Mouse (Mus musculus) heart, embryonic 16.5 days (tissue): Measurements from ENCODE around the gene Cbr3. TPM values are rescaled to one million over a fixed set of nuclear protein-coding genes. Genes with fewer than 3 reads are reported as not detected.

Source experiments
- ATAC-seq: fragments of 200-750 bp; cut with Nextera tagmentation; replicated peaks from 2 replicates; pipeline ENCODE4 v1.8.0; 2017; ENCODE audit warnings: moderate number of reproducible peaks; ENCODE audit not compliant: insufficient read depth, low FRiP score; ENCODE audit errors: extremely low read depth
- H3K27ac ChIP-seq: fragments of 300-500 bp; sonication (generic); 2 replicates; pipeline ENCODE4 v1.5.1; 2014; ENCODE audit warnings: mild to moderate bottlenecking, low read length, control low read depth, moderate library complexity
- H3K27me3 ChIP-seq: fragments of 300-500 bp; sonication (generic); 2 replicates; pipeline ENCODE4 v1.6.1; 2014; ENCODE audit warnings: low read length, mixed read lengths; ENCODE audit not compliant: control insufficient read depth, insufficient read depth
- H3K36me3 ChIP-seq: fragments of 300-500 bp; sonication (generic); 2 replicates; pipeline ENCODE4 v1.6.1; 2014; ENCODE audit not compliant: control insufficient read depth, insufficient read depth
- H3K4me1 ChIP-seq: fragments of 300-500 bp; sonication (generic); 2 replicates; pipeline ENCODE4 v1.6.1; 2014; ENCODE audit warnings: low read length, mixed read lengths; ENCODE audit not compliant: control insufficient read depth, insufficient read depth
- H3K4me2 ChIP-seq: fragments of 300-500 bp; sonication (generic); 2 replicates; pipeline ENCODE4 v1.6.1; 2014; ENCODE audit warnings: low read depth, mild to moderate bottlenecking, control low read depth, low read length
- H3K4me3 ChIP-seq: fragments of 300-500 bp; sonication (generic); 2 replicates; pipeline ENCODE4 v1.5.1; 2014; ENCODE audit warnings: mild to moderate bottlenecking, control low read depth, low read length
- H3K9ac ChIP-seq: fragments of 300-500 bp; sonication (generic); 2 replicates; pipeline ENCODE4 v1.6.1; 2014; ENCODE audit warnings: low read length, control low read depth
- H3K9me3 ChIP-seq: fragments of 300-500 bp; sonication (generic); replicated peaks from 2 replicates; pipeline ENCODE4 v1.6.1; 2016; ENCODE audit warnings: low read length; ENCODE audit not compliant: control insufficient read depth
- WGBS: fragments of 180-500 bp; shearing (Covaris S2); extraction: QIAGEN DNeasy Blood & Tissue Kit; methylation state at CpG from one replicate; pipeline ENCODE4 v1.1.7; 2014; 5-methylcytosine and 5-hydroxymethylcytosine counted together
- polyA plus RNA-seq: library from polyadenylated mRNA; unstranded; fragments of >200 nt; fragmentation: Nextera tagmentation; extraction: Ambion mirVana; gene quantifications from 2 replicates; pipeline ENCODE4 v1.2.1, GENCODE M21; 2015

Gene Cbr3
- polyA plus RNA-seq, 1 experiment from 2014 or later, result 0.98 TPM

DNA sequence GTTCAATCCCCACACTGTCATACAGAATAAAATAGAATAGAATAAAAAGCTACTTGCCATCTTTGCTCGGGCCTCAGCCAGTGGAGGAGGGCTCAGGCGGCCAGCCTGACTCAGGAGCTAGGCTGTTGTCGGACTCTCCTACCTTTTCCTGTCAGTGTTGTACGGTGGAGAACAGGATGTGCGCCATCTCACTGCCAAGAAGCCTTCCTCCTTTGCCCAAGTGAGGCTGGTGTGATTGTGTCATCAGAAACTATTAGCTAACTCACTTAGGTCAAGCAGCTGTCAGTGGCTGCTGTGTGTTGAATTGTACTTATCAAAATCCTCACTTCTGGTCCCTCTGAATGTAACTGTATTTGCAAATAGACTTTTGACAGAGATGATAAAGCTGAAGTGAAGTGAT is 38.8 kb downstream of the Cbr3 start:
- no peak for ATAC-seq
- Histone ChIP-seq H3K4me3 (no peak overlapping the region), H3K9me3 (no peaks in the 10 kb centered on the region), H3K27me3 (no peaks in the 10 kb centered on the region), H3K36me3 (no peaks in the 10 kb centered on the region), H3K4me2 (no peak overlapping the region), H3K27ac (no peak overlapping the region), H3K9ac (no peak overlapping the region), H3K4me1 (peaks cover 7% of the 10 kb centered on the region)
- 63% methylated on average over 5 of the region's 5 CpGs for WGBS

DNA sequence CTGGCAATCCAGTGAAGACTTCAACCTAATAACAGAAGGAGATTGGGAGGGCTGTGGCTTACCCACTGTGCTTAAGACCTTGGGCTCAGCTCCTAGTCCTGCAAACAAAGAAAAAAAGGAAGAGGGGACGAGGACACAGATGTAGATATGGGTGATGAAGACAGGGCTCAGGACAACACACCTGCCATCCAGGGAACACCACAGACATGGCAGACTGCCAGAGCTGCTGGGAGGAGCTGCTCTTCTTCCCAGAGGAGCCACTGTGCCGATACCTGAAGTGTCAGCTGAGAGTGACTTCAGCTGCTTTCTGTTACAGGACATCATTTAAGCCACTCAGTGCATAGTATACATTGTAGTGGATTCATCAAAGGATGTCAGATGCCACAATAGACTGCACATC is 39.5 kb downstream of the Cbr3 start:
- H3K36me3 ChIP-seq, result no peaks in the 10 kb centered on the region
- 52% methylated on average over 2 of the region's 2 CpGs for WGBS
- no peak overlapping the region for H3K4me3 ChIP-seq
- no peak for ATAC-seq
- no peaks in the 10 kb centered on the region for H3K9me3 ChIP-seq
- H3K27me3 ChIP-seq, result no peaks in the 10 kb centered on the region
- no peak overlapping the region for H3K9ac ChIP-seq
- no peak overlapping the region for H3K27ac ChIP-seq
- H3K4me1 ChIP-seq, result peaks cover under 1% of the 10 kb centered on the region
- no peak overlapping the region for H3K4me2 ChIP-seq

DNA sequence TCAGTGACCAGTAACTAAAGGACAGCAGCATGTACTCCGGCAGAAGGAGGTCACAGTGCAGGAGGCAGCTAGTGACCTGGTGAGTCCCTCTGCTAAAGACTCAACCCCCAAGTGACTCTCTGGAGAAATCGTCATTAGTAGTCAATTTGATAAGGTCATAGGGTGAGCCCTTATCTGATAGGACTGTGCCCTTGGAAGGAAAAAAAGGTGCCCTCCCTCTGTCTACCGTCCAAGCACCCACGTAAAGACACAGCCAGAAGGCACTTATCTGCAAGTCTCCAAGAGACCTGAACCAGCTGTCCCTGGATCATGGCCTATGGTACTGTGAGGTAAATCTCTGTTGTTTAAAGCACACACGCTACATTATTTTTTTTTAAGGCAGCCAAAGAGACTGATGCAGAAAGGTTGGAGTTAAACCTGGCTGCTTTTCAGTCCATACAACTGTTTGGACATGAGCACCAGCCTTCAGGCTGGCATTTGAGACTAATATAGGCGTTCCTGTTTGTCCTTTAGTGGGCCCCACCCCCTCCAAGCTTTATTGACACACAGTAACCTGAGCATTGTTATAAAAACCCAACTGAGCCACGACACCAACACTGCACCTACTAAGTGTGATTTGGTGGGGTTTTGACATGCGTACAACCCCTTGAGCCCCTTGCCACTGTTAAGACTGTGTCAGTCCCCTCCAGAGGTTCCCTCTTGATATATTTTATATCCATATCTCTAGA is 42.6 kb downstream of the Cbr3 start:
- Histone ChIP-seq H3K27me3 (no peaks in the 10 kb centered on the region), H3K9me3 (no peaks in the 10 kb centered on the region), H3K4me1 (0 out of 2 replicates have a peak, but pooled peaks cover 2% of the 10 kb centered on the region), H3K27ac (no peak overlapping the region), H3K4me2 (no peak overlapping the region), H3K9ac (no peak overlapping the region), H3K36me3 (no peaks in the 10 kb centered on the region), H3K4me3 (no peak overlapping the region)
- 67% methylated on average over 8 of the region's 8 CpGs for WGBS
- ATAC-seq, result no peak

DNA sequence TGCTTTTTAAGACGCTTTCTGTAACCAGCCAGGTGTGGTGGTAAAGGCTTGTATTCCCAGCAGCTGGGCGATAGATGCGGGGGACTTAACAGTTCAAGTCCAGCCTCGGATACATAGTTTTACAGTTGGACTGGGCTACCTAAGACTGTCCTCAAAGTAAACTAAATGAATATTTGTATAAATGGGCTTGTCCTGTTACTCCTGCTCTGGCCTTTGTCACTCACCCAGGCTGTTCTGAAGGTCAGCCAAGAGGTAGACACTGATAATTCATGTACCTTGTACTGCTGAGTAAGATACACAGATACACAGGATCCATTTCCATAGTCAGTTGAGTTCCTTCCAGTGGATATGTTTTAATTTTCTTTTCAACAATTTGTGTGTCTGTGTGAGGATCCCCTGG is 43.2 kb downstream of the Cbr3 start:
- no peak overlapping the region for H3K4me2 ChIP-seq
- no peaks in the 10 kb centered on the region for H3K27me3 ChIP-seq
- peaks cover 6% of the 10 kb centered on the region for H3K4me1 ChIP-seq
- no peak for ATAC-seq
- H3K9me3 ChIP-seq, result no peaks in the 10 kb centered on the region
- 88% methylated on average over 4 of the region's 4 CpGs for WGBS
- H3K9ac ChIP-seq, result no peak overlapping the region
- no peaks in the 10 kb centered on the region for H3K36me3 ChIP-seq
- no peak overlapping the region for H3K4me3 ChIP-seq
- no peak overlapping the region for H3K27ac ChIP-seq

DNA sequence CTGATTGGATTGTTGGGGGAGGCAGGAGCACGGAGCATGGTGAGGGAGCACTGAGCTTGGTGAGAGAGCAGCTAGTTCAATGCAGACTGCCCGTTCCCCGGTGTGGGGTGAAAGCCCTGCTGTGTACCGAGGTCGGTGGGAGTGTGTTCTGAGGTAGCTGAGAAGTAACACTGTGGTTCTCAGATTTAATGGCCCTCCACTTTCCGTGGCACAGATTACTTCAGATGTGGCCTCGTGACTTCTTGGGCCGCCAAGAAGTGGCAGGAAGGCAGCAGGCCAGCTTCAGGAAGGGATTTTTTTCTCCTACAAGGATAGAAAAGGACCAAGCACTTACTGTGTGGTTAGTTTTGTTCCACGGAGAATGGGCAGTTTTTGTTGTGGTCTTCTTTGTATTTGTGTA is 45.7 kb downstream of the Cbr3 start:
- whole genome bisulfite sequencing, result 73% methylated on average over 9 of the region's 9 CpGs
- H3K9me3 ChIP-seq, result no peaks in the 10 kb centered on the region
- no peak overlapping the region for H3K4me3 ChIP-seq
- H3K27me3 ChIP-seq, result no peaks in the 10 kb centered on the region
- H3K9ac ChIP-seq, result no peak overlapping the region
- peaks cover 10% of the 10 kb centered on the region for H3K4me1 ChIP-seq
- H3K4me2 ChIP-seq, result no peak overlapping the region
- no peak for ATAC-seq
- no peak overlapping the region for H3K27ac ChIP-seq
- H3K36me3 ChIP-seq, result no peaks in the 10 kb centered on the region

DNA sequence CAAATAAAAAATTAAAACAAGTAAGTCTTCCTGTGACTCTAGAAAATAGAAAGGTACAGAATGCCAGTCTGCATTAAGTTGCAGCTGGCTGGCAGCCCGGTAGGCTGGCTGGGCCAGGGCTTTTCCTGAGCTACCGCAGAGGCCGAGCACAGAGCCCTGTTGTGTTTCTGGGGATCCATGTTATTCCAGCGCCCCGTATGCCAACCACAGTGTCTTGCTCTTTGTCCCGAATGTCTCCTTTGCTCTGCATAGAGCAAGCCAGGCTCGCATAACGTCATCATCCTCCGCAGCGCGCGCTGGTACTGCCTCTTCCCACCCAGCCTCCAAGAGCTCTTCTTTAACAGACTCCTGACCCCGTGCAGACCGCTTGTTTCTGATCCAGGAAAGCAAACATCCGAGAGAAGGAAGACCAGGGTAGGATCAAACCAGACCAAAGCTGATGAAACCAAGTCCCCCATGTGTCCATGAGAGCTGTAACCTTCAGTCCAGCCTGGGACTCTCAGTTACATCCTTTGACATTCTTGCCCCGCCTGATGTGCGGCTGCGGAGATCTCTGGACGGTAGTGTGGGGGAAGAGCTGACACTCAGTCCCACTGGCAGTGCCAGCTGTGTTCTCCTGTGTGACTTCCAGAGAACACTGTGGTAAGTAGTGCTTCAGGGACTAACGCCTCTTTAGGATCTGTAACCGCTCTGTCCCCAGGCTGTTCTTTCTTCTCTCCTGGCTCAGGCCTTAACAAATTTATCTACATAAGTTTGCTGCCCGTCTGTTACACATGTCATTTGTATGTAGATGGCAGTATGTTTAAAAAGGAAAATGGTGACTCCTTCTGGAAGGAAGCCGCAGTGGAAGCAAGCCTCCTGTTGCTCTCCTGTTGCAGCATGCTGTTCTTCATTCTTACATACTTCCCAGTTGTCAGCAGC is 47.0 kb downstream of the Cbr3 start:
- Histone ChIP-seq H3K4me2 (no peak overlapping the region), H3K9ac (no peak overlapping the region), H3K27me3 (no peaks in the 10 kb centered on the region), H3K4me1 (peaks cover 10% of the 10 kb centered on the region), H3K27ac (no peak overlapping the region), H3K36me3 (no peaks in the 10 kb centered on the region), H3K9me3 (no peaks in the 10 kb centered on the region), H3K4me3 (no peak overlapping the region)
- ATAC-seq, result no peak
- 78% methylated on average over 23 of the region's 23 CpGs for WGBS

DNA sequence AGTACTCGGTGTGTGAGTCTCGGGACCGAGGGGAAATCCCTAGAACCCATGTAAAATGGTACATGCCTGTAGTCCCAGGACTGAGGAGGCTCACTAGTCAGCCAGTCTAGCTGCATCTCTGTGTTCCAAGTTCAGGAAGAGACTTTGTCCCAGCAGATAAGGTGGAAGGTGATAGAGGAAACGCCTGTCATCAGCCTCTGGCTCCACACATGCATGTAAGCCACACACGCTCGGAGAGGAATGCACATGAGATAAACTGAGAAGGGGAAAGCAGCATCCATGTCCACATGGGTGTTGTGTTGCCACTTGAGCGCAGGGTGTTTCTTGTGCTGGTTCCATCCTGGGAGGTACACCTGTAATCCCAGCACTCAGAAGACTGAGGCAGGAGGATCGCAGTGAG is 48.3 kb downstream of the Cbr3 start:
- Histone ChIP-seq H3K9ac (no peak overlapping the region), H3K36me3 (no peaks in the 10 kb centered on the region), H3K9me3 (no peaks in the 10 kb centered on the region), H3K27me3 (no peaks in the 10 kb centered on the region), H3K4me2 (no peak overlapping the region), H3K4me3 (no peak overlapping the region), H3K27ac (no peak overlapping the region), H3K4me1 (peaks cover 10% of the 10 kb centered on the region)
- ATAC-seq, result 0 out of 2 replicates have a peak, but pooled peaks have one; percentile 56
- WGBS, result 62% methylated on average over 8 of the region's 8 CpGs

DNA sequence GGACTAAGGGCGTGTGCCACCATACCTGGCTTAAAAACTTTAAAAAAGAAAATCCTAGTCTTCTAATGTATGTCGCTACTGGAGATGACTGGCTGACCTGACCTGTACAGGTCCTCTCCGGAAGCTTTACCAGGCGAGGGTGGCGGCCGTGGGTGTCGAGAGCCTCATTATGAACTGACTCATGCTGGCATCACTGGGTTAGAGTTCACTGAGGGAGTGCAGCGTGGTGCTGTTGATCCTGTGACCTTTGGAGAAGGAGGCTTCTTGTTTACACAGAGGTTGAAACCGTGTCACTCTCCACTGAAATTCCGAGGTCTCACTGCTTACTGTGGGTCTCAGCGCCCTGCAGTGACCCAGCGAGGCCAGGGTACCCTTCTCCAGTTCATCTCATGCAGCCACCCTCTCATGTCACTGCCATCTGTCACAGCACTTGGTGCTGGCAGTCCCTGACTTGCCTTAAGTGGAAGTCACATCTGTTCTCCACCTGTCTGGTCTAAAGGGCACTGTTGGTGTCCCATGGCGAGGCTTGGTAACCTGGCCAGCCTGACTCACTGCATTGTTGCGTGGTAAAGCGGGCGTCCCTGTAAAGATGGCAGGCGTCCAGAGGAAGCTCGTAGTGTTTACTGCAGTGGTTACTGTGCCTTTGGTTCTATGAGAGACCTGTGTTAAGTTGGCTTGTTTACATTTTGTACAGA is 50.0 kb downstream of the Cbr3 start:
- Histone ChIP-seq H3K9ac (no peak overlapping the region), H3K9me3 (no peaks in the 10 kb centered on the region), H3K27me3 (no peaks in the 10 kb centered on the region), H3K36me3 (no peaks in the 10 kb centered on the region), H3K4me1 (peaks cover 10% of the 10 kb centered on the region), H3K27ac (no peak overlapping the region), H3K4me3 (no peak overlapping the region), H3K4me2 (no peak overlapping the region)
- no peak for ATAC-seq
- 79% methylated on average over 18 of the region's 18 CpGs for WGBS

DNA sequence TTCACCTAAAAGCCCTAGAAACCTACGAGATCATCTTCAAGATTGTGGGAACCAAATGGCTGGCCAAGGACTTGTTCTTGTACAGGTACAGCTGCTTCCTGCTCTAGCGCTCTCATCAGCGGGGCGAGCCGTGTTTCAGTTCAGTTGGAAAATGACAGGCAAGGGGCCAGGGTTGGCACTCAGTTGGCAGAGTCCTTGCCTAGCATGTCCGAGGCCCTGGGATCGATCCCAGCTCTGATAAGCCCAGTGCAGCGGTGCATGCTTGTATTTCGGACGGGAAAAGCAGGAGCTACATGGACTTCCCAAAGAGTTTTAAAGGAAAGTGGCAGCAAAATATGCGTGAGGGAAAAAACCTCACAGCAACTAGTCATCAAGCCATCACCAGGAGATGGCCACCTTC is 56.2 kb downstream of the Cbr3 start:
- H3K27ac ChIP-seq, result no peak overlapping the region
- H3K9me3 ChIP-seq, result no peaks in the 10 kb centered on the region
- no peak overlapping the region for H3K4me3 ChIP-seq
- ATAC-seq, result no peak
- H3K27me3 ChIP-seq, result no peaks in the 10 kb centered on the region
- H3K4me1 ChIP-seq, result no peaks in the 10 kb centered on the region
- no peak overlapping the region for H3K9ac ChIP-seq
- no peak overlapping the region for H3K4me2 ChIP-seq
- WGBS, result 91% methylated on average over 11 of the region's 11 CpGs
- H3K36me3 ChIP-seq, result no peaks in the 10 kb centered on the region
